Mouse (Mus musculus): ENCODE results near the gene Baz2b.

Gene Baz2b

DNA sequence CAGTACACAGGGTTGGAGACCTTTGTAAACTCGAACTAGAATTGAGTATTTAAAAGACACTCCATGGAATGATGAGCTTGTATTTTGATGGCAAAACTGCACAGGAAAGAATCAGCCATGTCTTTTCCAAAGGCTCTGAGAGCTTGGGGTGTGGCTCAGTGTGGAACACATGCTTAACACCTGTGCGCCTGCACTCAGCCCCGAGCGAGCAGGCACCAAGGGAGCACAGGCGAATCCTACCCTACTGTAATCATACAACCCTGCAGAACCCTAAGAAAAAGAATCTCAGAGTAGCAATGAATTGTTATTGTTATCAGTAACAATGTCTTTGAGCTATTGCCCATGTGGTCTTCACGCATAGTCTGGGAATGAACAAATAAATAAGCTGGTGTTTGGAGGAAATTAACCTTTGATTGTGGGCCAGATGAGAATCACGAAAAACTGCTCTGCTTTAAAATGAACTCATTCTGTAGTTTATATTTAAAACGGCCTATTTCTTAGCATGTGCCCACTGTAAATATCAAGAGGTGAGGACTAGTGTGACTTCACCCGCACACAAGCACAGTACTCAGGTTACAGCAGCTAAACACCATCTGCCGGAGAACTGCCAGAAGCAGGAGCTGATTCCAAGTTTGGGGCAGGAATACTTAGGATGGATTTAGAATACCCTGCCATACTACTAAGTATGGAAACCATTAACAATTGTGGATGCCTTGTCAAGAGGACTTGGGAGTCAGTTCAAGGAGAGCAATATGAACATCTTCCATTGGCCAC lies 77.2 kb downstream of the Baz2b start:
- DNase-seq (ENCODE audit: low read depth) = no peak

DNA sequence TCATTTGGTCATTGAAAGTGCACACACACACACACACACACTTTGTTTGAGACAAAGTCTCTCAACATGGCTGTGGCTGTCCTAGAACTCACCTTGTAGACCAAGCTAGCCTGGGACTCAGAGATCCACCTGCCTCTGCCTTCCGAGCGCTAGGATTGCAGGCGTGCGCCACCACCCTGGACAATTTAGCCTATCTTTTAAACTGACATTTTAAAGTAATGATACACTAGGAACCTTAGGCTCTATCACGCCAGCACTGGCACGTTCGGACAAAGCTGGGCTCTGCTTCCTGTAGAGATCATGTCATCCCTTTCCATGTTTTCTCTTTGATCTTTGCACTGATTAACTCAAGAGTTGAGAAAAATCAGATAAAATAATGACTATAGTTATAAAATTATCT lies 81.0 kb downstream of the Baz2b start:
- DNase-seq (ENCODE audit: low read depth) = no peak

DNA sequence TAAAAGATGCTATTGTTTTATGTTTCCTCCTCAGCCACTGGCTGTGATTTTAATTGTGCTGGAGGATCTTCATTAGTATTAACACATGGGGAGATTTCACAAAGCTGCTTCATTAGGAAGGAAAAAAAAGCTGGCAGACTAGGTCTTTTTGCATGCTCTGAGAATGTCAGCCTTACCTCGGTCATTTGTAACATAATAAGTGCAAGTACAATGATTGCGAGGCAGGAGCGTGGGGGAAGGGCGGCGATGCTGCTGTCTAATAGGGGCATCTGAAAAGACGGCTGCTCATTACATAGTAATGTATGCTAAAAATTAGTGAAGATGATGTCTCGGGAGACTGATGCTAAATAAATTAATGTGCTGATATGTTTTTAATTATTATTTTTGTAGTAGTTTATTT lies 82.8 kb downstream of the Baz2b start:
- no peak for DNase-seq (ENCODE audit: low read depth)

GRCm38 (mm10) chr2:60126292-60126691 lies 83.3 kb downstream of the Baz2b start:
- DNase-seq (ENCODE audit: low read depth) = peak; percentile 14

- peak; percentile 78 for DNase-seq (ENCODE audit: low read depth)
These were observed 84.3 kb downstream of the Baz2b start for GRCm38 (mm10) chr2:60125049-60126004.

GRCm38 (mm10) chr2:60124648-60125048 lies 85.0 kb downstream of the Baz2b start:
- DNase-seq (ENCODE audit: low read depth) = no peak

GRCm38 (mm10) chr2:60123911-60124647 lies 85.6 kb downstream of the Baz2b start:
- DNase-seq (ENCODE audit: low read depth) = peak; percentile 67

DNA sequence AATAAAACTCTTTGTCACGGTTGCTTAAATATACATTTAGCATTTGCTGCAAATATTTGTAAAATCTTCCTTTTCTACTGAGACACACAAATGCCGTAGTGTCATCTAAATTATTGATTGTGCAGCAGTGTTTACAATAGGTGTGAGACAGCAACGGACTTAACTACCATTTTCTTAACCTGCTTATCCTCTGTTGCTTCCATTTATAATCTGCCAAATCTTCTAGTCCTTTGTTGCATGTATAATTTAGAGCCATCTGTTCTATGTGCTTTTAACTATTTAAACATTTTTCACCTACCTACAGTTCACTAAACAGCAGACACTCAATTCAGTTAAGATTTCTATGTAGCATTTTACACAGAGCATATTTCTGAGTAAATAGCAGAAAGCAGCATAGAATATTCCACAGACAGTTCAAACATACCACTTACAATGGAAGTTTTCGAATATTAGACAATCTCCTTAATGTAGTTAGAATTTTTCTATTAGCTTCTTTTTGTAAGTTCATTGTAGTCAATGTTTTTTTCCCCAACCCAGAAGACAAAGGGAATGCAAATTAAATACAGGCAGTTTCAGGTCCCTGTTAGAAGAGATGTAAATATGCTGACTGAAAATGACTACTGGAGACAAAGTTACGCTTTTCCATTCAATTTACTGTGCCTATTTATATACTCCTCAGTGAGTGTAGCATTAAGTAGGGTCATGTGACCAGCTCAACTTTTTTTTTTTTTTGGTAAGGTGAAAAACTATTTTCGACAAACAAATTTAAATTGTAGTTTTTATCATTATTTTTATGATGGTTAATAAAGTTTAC lies 86.4 kb downstream of the Baz2b start:
- DNase-seq (ENCODE audit: low read depth) = peak; percentile 62

DNA sequence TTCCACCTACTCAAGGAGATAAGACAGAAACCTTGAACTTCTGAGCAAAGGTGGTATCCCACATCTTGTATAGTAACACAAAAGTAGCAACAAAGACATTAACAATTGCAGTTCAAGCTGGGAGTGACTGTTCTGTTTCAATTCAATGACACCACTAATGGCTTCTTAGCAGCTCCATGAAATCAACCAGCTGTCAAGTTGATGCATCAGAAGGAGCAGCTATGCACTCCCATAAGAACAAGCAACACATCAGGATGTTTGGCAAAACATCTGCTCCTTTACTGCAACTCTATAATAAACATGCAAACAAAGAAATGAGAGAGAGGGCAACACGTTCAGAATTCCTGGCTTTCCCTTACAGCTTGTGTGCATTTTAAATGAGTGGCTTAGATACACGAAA lies 87.5 kb downstream of the Baz2b start:
- no peak for DNase-seq (ENCODE audit: low read depth)

DNA sequence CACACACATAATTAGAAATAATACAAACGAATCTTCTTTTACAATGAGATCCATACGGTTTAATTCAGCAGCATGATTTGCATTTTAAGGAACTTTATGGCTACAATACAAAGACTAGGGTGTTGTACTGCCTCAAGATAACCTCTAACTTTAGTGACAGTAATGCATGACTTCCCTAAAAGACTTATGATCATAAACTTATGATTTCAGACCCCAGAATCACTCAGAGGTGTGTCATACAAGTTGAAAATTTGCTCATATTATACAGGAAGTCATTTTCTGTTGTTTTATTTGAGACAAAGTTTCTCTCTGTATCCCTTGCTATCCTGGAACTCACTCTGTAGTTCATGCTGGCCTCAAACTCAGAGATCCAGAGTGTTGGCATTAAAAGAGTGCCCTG lies 89.0 kb downstream of the Baz2b start:
- DNase-seq (ENCODE audit: low read depth) = peak; percentile 26

DNA sequence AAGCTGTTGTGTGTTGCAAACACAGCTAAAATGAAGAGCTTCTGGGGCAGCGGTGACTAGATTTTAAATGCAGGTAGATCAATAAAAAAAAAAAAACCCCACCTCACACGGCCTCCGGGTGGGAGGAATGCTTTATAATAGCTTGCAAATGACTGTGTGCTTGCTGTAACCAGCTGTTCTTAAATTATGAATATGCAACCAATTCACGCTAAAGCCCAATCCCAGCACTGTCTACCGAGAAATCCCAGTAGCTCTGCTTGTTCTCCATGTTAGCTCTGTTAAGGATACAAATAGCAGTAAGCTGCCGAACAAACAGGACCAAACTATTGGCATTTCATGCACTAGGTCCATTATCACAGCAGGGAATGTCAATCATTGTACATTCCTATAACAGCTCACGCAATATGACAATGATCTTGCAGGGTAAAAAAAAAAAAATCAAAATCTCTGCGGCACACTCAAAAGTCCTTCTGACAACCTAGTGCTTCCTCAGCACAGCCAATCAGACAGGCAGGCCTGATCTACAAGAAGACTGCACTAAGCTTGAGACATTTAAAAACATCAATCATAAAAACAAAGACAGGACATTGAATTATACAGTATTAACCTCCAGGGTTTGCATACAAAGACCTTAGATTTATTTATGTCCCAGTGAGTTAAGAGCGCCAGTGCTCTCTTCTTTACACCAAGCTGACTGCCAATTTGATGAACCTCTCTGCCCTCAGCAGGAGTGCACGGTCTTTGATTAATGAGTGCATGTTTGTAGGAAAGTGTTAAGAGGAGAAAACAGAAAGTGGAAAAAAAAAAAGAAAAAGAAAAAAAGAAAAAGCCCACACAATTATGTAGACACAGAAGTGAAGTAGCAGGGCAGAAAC lies 90.7 kb downstream of the Baz2b start:
- DNase-seq (ENCODE audit: low read depth) = no peak

DNA sequence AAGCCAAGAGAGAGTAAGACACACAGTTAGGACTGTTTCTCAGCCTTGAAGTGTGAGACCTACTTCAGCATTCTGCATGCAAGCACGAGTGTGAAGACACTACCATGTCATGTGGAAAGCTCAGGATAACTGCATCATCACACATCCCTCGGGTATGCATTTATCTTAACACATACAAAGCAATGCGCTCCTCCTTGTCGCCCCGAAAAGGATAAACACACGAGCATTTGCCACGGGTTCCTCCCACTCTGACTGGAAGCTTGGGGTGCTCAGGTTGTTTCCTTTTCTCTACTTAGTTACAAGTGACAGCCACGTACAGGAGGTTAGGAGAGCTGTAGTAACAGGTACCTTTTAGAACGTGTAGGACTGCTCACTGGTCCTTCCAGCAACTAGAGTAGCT lies 91.8 kb downstream of the Baz2b start:
- no peak for DNase-seq (ENCODE audit: low read depth)

DNA sequence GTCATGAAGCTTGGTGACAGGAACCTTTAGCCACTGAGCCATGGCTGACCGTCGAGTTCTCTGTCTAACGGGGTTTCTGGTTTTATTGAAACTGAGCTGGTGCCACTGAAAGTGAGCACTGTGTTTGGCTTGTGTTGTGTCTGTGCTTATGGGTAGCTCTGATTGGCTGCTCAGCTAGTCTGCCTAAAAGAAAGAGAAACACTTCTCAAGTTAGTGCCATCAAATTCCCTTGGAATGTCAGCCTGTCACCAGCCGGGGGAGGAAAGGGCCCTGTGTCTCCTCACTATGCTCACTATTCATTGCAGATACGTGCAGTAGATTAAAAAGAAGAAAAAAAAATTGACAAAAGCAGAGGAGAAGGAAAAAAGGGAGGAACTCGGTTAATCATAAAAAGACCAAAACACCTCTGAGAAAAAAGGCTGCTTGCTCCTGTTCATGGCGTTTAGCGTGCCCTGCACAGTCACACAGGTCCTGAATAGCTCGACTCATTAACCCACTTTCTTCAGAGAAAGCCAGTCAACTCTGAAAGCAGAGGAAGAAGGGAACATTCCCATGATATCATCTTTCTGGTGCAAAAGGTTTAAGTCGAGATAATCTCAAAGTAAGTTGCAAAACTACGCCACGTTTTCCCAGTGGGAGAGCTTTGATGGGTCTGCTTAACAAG lies 93.6 kb downstream of the Baz2b start:
- no peak for DNase-seq (ENCODE audit: low read depth)

DNA sequence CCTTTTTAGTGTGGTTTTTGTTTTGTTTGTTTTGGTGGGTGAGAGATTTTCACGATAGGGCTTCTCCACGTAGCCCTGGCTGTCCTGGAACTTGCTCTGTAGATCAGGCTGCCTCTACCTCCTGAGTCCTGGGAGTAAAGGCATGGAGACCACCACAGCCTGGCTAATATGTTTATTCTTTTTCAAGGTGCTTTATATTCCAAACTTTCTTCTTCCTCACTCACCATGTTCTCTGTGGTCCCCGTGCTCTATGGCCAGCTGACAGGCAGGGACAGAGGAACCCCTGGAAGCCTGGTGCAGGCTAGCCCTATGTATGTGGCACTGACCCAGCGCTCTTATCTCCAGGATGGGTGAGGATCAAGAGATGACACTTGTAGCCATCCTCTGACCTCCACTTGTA lies 94.7 kb downstream of the Baz2b start:
- DNase-seq (ENCODE audit: low read depth) = no peak

- peak; percentile 46 for DNase-seq (ENCODE audit: low read depth)
These were observed 95.7 kb downstream of the Baz2b start for GRCm38 (mm10) chr2:60113661-60114560.

GRCm38 (mm10) chr2:60112116-60112515 lies 97.5 kb downstream of the Baz2b start:
- DNase-seq (ENCODE audit: low read depth) = no peak

DNA sequence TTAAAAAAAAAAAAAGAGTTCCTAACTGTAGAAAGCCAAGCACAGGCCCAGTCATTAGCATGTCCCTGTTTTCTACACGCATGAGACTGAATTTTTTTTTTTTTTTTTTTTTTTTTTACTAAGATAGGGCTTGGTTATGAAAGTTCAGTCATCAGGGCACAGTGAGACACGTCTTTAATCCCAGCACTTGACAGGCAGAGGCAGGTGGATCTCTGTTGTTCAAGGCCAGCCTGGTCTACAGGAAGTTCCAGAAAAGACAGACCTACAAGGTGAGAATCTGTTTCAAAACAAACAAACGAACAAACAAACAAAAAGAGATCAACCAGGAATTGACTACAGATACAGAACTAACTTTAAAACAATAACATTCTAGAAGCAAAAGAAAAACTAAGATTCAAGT lies 100.6 kb downstream of the Baz2b start:
- DNase-seq (ENCODE audit: low read depth) = no peak

DNA sequence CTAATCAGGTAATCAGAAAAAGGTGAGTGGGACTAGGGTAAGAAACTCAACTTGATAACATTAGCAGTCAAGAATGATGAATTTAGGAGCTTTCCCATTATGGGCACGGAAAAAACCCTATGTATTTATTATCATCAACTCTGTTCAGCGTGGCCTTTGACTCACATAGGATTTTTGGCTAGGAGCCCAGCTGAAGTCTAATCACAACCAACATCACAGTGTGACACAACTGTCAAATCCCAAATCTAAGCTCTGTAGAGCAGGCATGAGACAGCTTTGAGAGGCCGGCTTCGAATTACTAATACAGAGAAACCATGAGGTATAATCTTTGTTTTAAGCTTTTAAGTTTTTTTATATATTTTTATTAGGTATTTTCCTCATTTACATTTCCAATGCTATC lies 113.0 kb downstream of the Baz2b start:
- DNase-seq (ENCODE audit: low read depth) = peak; percentile 73

GRCm38 (mm10) chr2:60090280-60090679 lies 119.4 kb downstream of the Baz2b start:
- DNase-seq (ENCODE audit: low read depth) = no peak
